Mouse (Mus musculus) embryonic facial prominence, embryonic 15.5 days (tissue): ENCODE results near the gene Supt20. TPM values are rescaled to one million over a fixed set of nuclear protein-coding genes. Genes with fewer than 3 reads are reported as not detected.

Source experiments
- ATAC-seq: fragments of 200-750 bp; cut with Nextera tagmentation; 2 replicates; pipeline ENCODE4 v1.8.0; 2017; ENCODE audit warnings: low read depth, moderate TSS enrichment; ENCODE audit not compliant: insufficient number of reproducible peaks, low FRiP score, low TSS enrichment
- H3K27ac ChIP-seq: fragments of 300-500 bp; sonication (generic); replicated peaks from 2 replicates; pipeline ENCODE4 v1.5.1; 2015; ENCODE audit warnings: mild to moderate bottlenecking, inconsistent platforms
- H3K27me3 ChIP-seq: fragments of 300-500 bp; sonication (generic); 2 replicates; pipeline ENCODE4 v1.6.1; 2015; ENCODE audit warnings: inconsistent platforms
- H3K36me3 ChIP-seq: fragments of 300-500 bp; sonication (generic); 2 replicates; pipeline ENCODE4 v1.6.1; 2015; ENCODE audit warnings: mild to moderate bottlenecking, inconsistent platforms
- H3K4me1 ChIP-seq: fragments of 300-500 bp; sonication (generic); 2 replicates; pipeline ENCODE4 v1.6.1; 2015; ENCODE audit warnings: inconsistent platforms
- H3K4me2 ChIP-seq: fragments of 300-500 bp; sonication (generic); replicated peaks from 2 replicates; pipeline ENCODE4 v1.6.1; 2015; ENCODE audit warnings: mild to moderate bottlenecking, inconsistent platforms
- H3K4me3 ChIP-seq: fragments of 300-500 bp; sonication (generic); replicated peaks from 2 replicates; pipeline ENCODE4 v1.5.1; 2015; ENCODE audit warnings: mild to moderate bottlenecking, inconsistent platforms
- H3K9ac ChIP-seq: fragments of 300-500 bp; sonication (generic); 2 replicates; pipeline ENCODE4 v1.6.1; 2015; ENCODE audit warnings: inconsistent platforms
- H3K9me3 ChIP-seq: fragments of 300-500 bp; sonication (generic); replicated peaks from 2 replicates; pipeline ENCODE4 v1.6.1; 2016; ENCODE audit warnings: inconsistent platforms
- WGBS: fragments of 180-500 bp; shearing (Covaris S2); methylation state at CpG from one replicate; pipeline ENCODE4 v1.1.7; 2015; 5-methylcytosine and 5-hydroxymethylcytosine counted together
- polyA plus RNA-seq: library from polyadenylated mRNA; unstranded; fragments of >200 nt; fragmentation: Nextera tagmentation; extraction: Ambion mirVana; gene quantifications from 2 replicates; pipeline ENCODE4 v1.2.1, GENCODE M21; 2015

Gene Supt20
- polyA plus RNA-seq, 1 experiment from 2014 or later: 107 TPM

DNA sequence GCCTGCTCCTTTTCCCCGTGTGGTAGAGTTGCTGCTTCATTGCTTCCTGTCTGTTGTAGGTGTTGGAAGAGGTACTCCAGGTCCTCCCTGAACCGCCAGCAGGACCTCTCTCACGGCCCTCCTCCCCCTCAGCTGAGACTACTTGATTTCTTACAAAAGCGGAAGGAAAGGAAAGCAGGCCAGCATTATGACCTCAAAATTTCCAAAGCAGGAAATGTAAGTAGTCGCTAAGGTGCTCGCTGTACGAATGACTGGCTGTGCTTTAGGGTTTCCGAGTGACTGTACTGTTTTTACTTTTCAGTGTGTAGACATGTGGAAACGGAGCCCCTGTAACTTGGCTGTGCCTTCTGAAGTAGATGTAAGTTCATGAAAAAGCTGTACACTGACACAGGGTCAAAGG is 16.4 kb downstream of the Supt20 start:
- H3K9ac ChIP-seq: no peak overlapping the region
- no peak for ATAC-seq
- H3K4me1 ChIP-seq: no peaks in the 10 kb centered on the region
- 87% methylated on average over 9 of the region's 9 CpGs for WGBS
- no peaks in the 10 kb centered on the region for H3K27me3 ChIP-seq
- peaks cover 79% of the 10 kb centered on the region for H3K36me3 ChIP-seq
- no peak overlapping the region for H3K4me3 ChIP-seq
- H3K9me3 ChIP-seq: no peaks in the 10 kb centered on the region
- no peak overlapping the region for H3K27ac ChIP-seq
- H3K4me2 ChIP-seq: no peak overlapping the region

DNA sequence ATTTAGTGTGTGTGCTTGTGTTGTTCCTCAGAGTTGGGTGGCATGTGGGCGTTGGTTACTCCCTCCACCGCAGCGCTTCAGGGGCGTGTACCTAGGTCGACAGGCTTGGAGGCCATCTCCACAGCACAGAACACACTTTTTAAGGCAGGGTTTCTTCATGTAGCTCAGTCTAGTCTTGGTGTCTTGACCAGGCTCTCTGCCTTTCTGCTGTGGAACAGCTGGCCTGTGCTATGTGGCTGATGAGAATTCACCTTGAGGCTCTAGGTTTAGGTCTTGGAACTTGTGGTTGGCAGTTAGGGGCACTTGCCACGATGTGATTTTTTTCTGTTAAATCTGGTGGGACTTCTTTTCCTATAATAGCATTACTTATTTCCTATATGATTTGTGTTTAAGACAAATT is 21.6 kb downstream of the Supt20 start, which contains the start of gene Gm21958:
TSS of gene Gm21958 (minus strand) at position 101 of the 400 bp plus-strand sequence.
- Histone ChIP-seq H3K4me3 (no peak within 1 kb of the TSS), H3K27ac (no peak within 1 kb of the TSS), H3K9me3 (no peaks in the 10 kb centered on the region), H3K9ac (no peak within 1 kb of the TSS), H3K4me1 (no peaks in the 10 kb centered on the region), H3K36me3 (peaks cover 72% of the 10 kb centered on the region), H3K4me2 (no peak within 1 kb of the TSS), H3K27me3 (no peaks in the 10 kb centered on the region)
- ATAC-seq: no peak
- 90% methylated on average over 6 of the region's 6 CpGs for WGBS

DNA sequence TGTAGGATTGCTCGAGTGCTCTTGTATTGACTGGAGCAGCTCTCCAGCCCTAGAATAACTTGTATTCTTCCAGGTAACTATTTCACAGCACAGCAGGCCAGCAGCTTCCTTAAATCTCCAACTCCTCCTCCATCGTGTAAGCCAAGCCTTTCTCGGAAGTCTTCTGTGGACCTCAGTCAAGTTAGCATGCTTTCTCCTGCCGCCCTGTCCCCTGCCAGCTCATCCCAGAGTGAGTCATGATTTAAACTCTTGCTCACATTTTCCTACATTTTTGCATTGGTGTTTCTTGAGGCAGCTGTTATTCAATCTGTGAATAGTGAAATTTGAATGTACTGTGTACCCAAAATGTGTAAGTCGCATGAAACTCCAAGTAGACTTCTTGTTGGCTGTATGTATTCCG is 22.9 kb downstream of the Supt20 start:
- H3K36me3 ChIP-seq: peaks cover 62% of the 10 kb centered on the region
- no peak overlapping the region for H3K4me2 ChIP-seq
- H3K9ac ChIP-seq: no peak overlapping the region
- H3K27me3 ChIP-seq: no peaks in the 10 kb centered on the region
- no peaks in the 10 kb centered on the region for H3K4me1 ChIP-seq
- no peak overlapping the region for H3K4me3 ChIP-seq
- 95% methylated on average over 6 of the region's 6 CpGs for WGBS
- no peaks in the 10 kb centered on the region for H3K9me3 ChIP-seq
- no peak for ATAC-seq
- H3K27ac ChIP-seq: no peak overlapping the region

DNA sequence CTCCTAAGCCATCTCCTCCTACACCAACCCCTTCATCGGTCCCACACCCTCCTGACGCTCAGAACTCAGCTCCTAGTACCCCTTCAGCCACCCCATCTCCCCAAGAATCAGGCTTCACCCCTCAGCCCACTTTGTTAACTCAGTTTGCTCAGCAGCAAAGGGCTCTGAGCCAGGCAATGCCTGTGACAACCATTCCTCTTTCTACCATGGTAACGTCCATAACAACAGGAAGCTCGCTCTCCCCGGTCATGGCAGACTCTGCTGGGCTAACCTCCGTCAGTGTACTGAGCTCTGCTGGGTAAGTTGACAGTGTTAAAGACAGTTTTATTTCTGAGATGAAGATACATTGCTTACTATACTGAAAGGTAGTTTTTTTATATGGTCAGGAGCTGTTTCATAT is 24.7 kb downstream of the Supt20 start:
- H3K4me1 ChIP-seq: no peaks in the 10 kb centered on the region
- no peak overlapping the region for H3K4me3 ChIP-seq
- 81% methylated on average over 6 of the region's 6 CpGs for WGBS
- H3K9me3 ChIP-seq: no peaks in the 10 kb centered on the region
- H3K27ac ChIP-seq: no peak overlapping the region
- ATAC-seq: no peak
- no peak overlapping the region for H3K4me2 ChIP-seq
- H3K9ac ChIP-seq: no peak overlapping the region
- H3K36me3 ChIP-seq: peaks cover 60% of the 10 kb centered on the region
- H3K27me3 ChIP-seq: no peaks in the 10 kb centered on the region

DNA sequence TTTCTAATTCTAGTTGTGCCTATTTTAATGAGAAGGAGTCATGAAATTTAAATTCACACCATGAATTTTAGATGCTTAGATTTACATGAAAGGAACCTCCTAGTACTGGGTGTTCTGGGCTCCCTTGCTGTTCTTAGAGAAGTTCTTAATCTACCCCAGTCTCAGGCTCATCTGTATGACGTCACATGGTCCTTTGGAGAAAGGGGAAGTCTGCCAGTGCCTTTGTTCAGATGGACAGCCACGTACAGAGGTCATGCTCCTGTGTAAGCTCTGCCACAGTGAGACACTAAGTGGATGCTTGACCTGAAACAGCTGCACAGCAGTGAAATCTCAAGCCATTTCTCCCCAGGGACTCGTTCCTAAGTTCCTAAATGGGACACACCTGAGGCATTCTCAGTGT is 26.3 kb downstream of the Supt20 start:
- ATAC-seq: no peak
- WGBS: 73% methylated on average over 3 of the region's 3 CpGs
- H3K9ac ChIP-seq: no peak overlapping the region
- no peak overlapping the region for H3K4me3 ChIP-seq
- no peak overlapping the region for H3K27ac ChIP-seq
- H3K36me3 ChIP-seq: peaks cover 69% of the 10 kb centered on the region
- H3K4me1 ChIP-seq: no peaks in the 10 kb centered on the region
- H3K9me3 ChIP-seq: no peaks in the 10 kb centered on the region
- no peaks in the 10 kb centered on the region for H3K27me3 ChIP-seq
- H3K4me2 ChIP-seq: no peak overlapping the region

DNA sequence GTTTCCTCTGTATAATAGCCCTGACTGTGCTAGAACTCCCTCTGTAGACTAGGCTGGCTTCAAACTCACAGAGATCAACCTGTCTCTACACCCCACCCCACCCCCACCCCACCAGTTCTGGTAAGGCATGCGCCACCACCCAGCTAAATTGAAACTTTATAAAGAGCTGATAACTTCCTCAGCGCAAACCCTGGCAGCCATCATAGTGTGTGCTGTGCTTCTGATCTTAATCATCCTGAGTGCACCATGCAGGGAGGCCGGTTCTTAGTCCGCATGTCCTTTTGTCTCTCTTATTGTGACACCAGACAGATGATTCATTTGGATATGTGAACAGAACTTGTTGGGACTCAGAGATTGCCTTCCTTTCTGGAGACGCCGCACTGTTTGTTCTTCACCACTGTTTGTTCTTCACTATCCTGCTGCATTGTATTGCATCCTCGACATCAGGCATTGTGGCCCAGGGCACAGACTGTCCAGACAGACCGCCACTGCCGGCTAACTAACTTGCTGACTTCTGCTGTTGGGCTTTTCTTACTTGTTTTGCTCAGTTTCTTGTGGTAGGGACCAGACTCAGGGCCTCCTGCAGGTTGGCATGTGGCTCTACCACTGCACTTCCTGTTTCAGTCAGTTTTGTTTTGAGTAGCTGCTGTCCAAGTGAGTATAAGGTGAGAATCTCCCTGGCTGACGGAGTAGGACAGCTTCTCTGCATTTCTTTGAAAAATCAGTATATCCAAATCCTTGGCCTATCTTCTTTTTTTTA is 31.3 kb downstream of the Supt20 start:
- peaks cover 63% of the 10 kb centered on the region for H3K36me3 ChIP-seq
- WGBS: 90% methylated on average over 10 of the region's 10 CpGs

DNA sequence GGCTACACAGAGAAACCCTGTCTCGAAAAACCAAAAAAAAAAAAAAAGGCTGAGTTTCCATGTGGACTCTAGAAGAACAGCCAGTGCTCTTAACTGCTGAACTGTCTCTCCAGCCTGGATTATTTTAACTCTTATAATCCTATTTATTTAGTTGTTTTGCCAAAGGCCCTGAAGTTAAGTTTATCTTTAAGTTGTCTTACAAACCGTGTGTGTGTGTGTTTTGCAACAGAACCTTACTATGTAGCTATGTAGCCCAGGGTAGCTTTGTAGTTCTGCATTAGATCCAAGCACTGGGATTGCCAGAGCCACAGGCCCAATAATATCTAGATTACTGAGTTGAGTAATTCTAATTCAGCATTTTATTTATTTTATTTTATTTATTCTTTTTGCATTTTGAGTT is 32.7 kb downstream of the Supt20 start:
- Histone ChIP-seq H3K4me1 (no peaks in the 10 kb centered on the region), H3K36me3 (peaks cover 74% of the 10 kb centered on the region), H3K4me3 (no peak overlapping the region), H3K4me2 (no peak overlapping the region), H3K27me3 (no peaks in the 10 kb centered on the region), H3K27ac (no peak overlapping the region), H3K9ac (no peak overlapping the region), H3K9me3 (no peaks in the 10 kb centered on the region)
- WGBS: 68% methylated on average over 2 of the region's 2 CpGs
- ATAC-seq: no peak

More for the DNA sequence above, 31.3 kb downstream of the Supt20 start:
- Histone ChIP-seq H3K4me1 (no peaks in the 10 kb centered on the region), H3K4me2 (no peak overlapping the region), H3K27me3 (no peaks in the 10 kb centered on the region), H3K4me3 (no peak overlapping the region), H3K27ac (no peak overlapping the region), H3K9me3 (no peaks in the 10 kb centered on the region), H3K9ac (no peak overlapping the region)
- no peak for ATAC-seq

DNA sequence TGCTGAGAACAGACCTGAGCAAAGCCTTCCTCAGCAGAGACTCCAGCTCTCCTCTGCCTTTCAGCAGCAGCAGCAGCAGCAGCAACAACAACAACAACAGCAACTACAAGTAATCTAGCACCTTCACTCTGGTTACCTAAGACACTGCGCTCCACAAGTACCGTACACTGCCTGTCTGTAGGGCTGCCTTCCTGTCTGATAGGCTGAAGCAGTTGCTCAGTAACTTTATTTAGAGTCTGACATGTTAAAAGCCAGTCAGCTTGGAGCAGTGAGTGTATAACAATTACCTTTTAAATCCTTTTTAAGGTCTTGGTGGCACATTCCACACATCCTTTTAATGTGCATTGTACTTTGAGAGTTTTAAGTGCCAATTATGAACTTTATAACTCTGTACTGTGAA is 35.0 kb downstream of the Supt20 start:
- no peak overlapping the region for H3K4me2 ChIP-seq
- 91% methylated on average over 2 of the region's 2 CpGs for WGBS
- H3K9ac ChIP-seq: no peak overlapping the region
- H3K9me3 ChIP-seq: no peaks in the 10 kb centered on the region
- peaks cover 79% of the 10 kb centered on the region for H3K36me3 ChIP-seq
- no peaks in the 10 kb centered on the region for H3K4me1 ChIP-seq
- no peak overlapping the region for H3K4me3 ChIP-seq
- ATAC-seq: no peak
- H3K27me3 ChIP-seq: no peaks in the 10 kb centered on the region
- H3K27ac ChIP-seq: no peak overlapping the region

DNA sequence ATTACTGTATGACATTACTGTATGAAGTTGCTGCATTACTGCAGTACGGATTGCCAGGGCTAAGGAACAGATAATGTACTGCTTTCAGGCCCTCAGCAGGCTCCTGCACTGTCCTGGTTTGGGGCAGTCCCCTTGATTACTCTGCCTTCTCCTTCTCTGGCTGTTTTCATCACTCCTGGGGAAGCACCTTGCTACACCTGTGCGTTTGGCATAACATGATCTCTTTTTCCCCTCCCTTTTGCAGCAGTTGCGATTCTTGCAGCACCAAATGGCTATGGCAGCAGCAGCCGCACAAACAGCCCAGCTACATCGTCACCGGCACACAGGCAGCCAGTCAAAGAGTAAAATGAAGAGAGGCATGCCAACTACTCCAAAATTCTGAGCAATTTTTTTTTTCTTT is 35.5 kb downstream of the Supt20 start:
- H3K4me1 ChIP-seq: no peaks in the 10 kb centered on the region
- H3K9me3 ChIP-seq: no peaks in the 10 kb centered on the region
- H3K36me3 ChIP-seq: peaks cover 79% of the 10 kb centered on the region
- 93% methylated on average over 6 of the region's 6 CpGs for WGBS
- H3K4me3 ChIP-seq: no peak overlapping the region
- H3K9ac ChIP-seq: no peak overlapping the region
- H3K4me2 ChIP-seq: no peak overlapping the region
- no peak for ATAC-seq
- no peak overlapping the region for H3K27ac ChIP-seq
- no peaks in the 10 kb centered on the region for H3K27me3 ChIP-seq

DNA sequence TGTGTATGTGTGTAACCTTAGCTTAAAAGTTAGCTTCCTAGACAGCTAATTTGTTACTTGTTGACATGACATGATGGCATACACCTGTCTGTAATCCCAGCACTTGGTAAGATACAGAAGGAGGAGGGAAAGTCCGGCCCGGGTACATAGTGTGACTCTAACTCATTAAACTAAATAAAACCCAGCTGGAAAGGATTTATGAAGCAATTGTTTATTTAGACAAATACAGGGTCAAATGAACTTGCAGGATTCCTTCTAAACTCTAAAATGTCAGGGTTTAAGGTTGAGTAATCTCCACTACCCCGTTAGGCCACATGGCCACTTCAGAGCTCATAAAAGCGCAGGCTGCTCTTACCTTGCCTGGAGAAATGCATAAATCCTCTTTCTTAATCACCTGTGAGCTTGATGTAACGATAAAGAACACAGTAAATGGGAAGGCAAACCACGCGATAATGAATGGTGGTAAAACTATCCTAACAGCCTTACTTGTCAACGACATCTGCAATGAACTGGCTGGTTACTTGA is 39.1 kb downstream of the Supt20 start:
- H3K9me3 ChIP-seq: no peaks in the 10 kb centered on the region
- H3K4me1 ChIP-seq: peaks cover 5% of the 10 kb centered on the region; the same call in 1 of the 2 replicates
- WGBS: 73% methylated on average over 8 of the region's 8 CpGs
- H3K4me3 ChIP-seq: no peak overlapping the region
- no peak overlapping the region for H3K9ac ChIP-seq
- H3K27me3 ChIP-seq: no peaks in the 10 kb centered on the region
- H3K4me2 ChIP-seq: no peak overlapping the region
- H3K36me3 ChIP-seq: peaks cover 63% of the 10 kb centered on the region
- no peak overlapping the region for H3K27ac ChIP-seq
- ATAC-seq: no peak

- no peak overlapping the region for H3K27ac ChIP-seq
- H3K4me2 ChIP-seq: no peak overlapping the region
- H3K27me3 ChIP-seq: no peaks in the 10 kb centered on the region
- 84% methylated on average over 4 of the region's 4 CpGs for WGBS
- no peak for ATAC-seq
- H3K9me3 ChIP-seq: no peaks in the 10 kb centered on the region
- no peak overlapping the region for H3K9ac ChIP-seq
- no peak overlapping the region for H3K4me3 ChIP-seq
- H3K36me3 ChIP-seq: peaks cover 56% of the 10 kb centered on the region
- peaks cover 5% of the 10 kb centered on the region; the same call in 1 of the 2 replicates for H3K4me1 ChIP-seq
These were observed 39.8 kb downstream of the Supt20 start for GRCm38 (mm10) chr3:54732371-54732770.
